Mouse (Mus musculus): ENCODE data around the gene Smpd2. TPM values are rescaled to one million over a fixed set of nuclear protein-coding genes. Genes with fewer than 3 reads are reported as not detected.

Smpd2 gene
- polyA plus RNA-seq, 1 experiment from 2014 or later = 50.7 TPM

DNA sequence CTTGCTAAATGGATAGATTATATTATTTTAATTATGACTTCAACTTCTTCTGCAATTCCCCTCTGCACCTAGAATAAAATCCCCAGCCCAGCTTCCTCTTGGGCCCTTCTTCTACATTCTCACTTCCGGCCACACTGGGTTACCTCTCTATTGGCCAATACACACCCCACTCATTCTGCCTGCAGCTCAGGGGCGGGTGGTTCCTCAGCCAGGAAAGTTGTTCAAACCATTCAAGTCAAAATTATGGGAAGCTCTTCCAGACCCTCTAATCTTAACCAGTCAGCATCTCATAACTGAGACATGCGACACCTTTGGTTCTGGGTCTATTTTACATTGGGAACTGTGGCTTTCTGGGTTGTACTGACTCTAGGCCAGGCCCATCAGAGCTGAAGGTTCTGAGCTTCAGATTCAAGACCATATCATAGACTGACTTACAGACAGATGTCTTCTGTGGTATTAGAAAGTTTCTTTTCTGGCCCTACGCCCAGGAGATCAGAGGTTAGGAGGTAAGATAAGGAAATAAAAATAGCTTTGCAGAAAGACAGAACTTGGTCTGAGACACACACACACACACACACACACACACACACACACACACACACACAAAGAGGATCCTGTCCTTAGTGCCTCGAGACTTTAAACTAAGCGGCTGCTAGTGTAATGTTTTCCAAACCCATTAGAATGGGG, 16.2 kb downstream of the Smpd2 start:
- Histone ChIP-seq H3K4me2 (ENCODE audit: low read depth, low read length, severe bottlenecking) (no peak overlapping the region), H3K27ac (ENCODE audit: low read depth, low read length) (no peak overlapping the region), H3K36me3 (ENCODE audit: control insufficient read depth, insufficient read depth, low read length) (no peaks in the 10 kb centered on the region), H3K4me1 (replicated peaks; ENCODE audit: control insufficient read depth, insufficient read depth, low read length) (peaks cover 10% of the 10 kb centered on the region; the same call in 1 of the 2 replicates), H3K9me3 (ENCODE audit: control insufficient read depth, low read length) (no peaks in the 10 kb centered on the region), H3K4me3 (ENCODE audit: low read depth, low read length) (no peak overlapping the region), H3K27me3 (ENCODE audit: control insufficient read depth, insufficient read depth, low read length) (no peaks in the 10 kb centered on the region), H3K9ac (ENCODE audit: low read length) (no peak overlapping the region)
- WGBS = 86% methylated on average over 6 of the region's 6 CpGs
- DNase-seq (ENCODE audit: low spot score) = no peak
- ATAC-seq (replicated peaks; ENCODE audit: low FRiP score) = no peak

DNA sequence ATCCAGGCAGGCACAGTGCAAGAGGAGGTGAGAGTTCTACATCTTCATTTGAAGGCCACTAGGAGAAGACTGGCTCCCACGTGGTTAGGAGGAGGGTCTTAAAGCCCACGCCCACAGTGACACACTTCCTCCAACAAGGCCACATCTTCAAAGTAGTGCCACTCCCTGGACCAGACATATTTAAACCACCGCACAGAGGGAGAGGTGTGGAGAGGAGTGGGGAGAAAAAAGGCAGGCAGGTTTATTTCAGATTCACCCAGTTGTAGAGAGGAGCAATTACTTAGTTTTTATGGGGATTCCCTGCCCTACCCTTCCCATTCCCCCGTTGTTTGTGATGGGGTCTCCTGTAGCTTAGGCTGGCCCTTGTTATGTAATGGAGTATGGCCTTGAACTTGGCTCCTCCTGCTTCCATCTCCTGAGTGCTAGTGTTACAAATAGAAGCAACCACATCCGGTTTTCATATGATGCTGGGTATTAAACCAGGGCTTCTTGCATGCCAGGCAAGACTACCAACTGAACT, 17.1 kb downstream of the Smpd2 start:
- no peak overlapping the region for H3K9ac ChIP-seq (ENCODE audit: low read length)
- no peak overlapping the region for H3K4me2 ChIP-seq (ENCODE audit: low read depth, low read length, severe bottlenecking)
- DNase-seq (ENCODE audit: low spot score) (no peak), ATAC-seq (replicated peaks; ENCODE audit: low FRiP score) (no peak)
- no peaks in the 10 kb centered on the region for H3K36me3 ChIP-seq (ENCODE audit: control insufficient read depth, insufficient read depth, low read length)
- no peak overlapping the region for H3K27ac ChIP-seq (ENCODE audit: low read depth, low read length)
- no peak overlapping the region for H3K4me3 ChIP-seq (ENCODE audit: low read depth, low read length)
- H3K9me3 ChIP-seq (ENCODE audit: control insufficient read depth, low read length) = no peaks in the 10 kb centered on the region
- peaks cover 9% of the 10 kb centered on the region; the same call in 1 of the 2 replicates for H3K4me1 ChIP-seq (replicated peaks; ENCODE audit: control insufficient read depth, insufficient read depth, low read length)
- 85% methylated on average over 5 of the region's 5 CpGs for whole genome bisulfite sequencing
- H3K27me3 ChIP-seq (ENCODE audit: control insufficient read depth, insufficient read depth, low read length) = no peaks in the 10 kb centered on the region

DNA sequence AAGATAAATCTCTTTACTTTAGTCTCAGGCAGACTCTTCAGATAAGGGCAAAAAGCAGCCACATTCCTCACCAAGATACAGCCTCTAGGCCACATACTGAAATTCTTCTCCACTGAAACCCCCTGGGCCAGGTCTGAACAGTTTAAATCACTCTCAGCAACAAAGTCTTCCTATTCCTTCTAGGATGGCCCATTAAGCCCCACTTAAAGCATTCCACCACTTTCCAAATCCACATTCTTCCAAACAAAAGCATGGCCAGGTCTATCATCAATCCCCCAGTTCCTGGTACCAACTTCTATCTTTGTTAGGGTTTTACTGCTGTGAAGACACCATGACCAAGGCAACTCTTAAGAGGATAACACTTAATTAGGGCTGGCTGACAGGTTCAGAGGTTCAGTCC, 17.6 kb downstream of the Smpd2 start:
- ATAC-seq (replicated peaks; ENCODE audit: low FRiP score) = no peak
- Histone ChIP-seq H3K36me3 (ENCODE audit: control insufficient read depth, insufficient read depth, low read length) (no peaks in the 10 kb centered on the region), H3K4me2 (ENCODE audit: low read depth, low read length, severe bottlenecking) (no peak overlapping the region), H3K9me3 (ENCODE audit: control insufficient read depth, low read length) (no peaks in the 10 kb centered on the region), H3K27ac (ENCODE audit: low read depth, low read length) (no peak overlapping the region), H3K4me3 (ENCODE audit: low read depth, low read length) (no peak overlapping the region), H3K4me1 (replicated peaks; ENCODE audit: control insufficient read depth, insufficient read depth, low read length) (0 out of 2 replicates have a peak, but pooled peaks cover 7% of the 10 kb centered on the region), H3K27me3 (ENCODE audit: control insufficient read depth, insufficient read depth, low read length) (no peaks in the 10 kb centered on the region), H3K9ac (ENCODE audit: low read length) (no peak overlapping the region)
- no peak for DNase-seq (ENCODE audit: low spot score)

DNA sequence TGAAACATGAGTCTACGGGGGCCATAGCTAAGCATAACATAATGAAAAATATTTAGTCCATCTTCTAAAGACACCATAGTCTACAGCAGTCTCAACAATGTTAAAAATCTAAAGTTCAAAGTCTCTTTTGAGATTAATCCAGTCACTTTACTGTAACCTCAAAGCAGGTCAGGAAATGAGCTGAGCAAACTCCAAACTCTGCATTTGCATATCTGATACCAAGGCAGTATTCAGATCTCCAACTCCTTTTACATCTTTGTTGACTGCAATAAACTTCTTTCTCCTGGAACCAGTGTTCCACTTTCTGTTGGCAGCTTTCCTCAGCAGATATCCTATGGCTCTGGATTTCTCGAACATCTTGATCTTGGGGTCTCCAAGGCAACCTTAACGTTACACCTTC, 19.5 kb downstream of the Smpd2 start:
- ATAC-seq (replicated peaks; ENCODE audit: low FRiP score) (no peak), DNase-seq (ENCODE audit: low spot score) (no peak)
- 85% methylated on average over 3 of the region's 3 CpGs for WGBS
- Histone ChIP-seq H3K4me2 (ENCODE audit: low read depth, low read length, severe bottlenecking) (no peak overlapping the region), H3K4me3 (ENCODE audit: low read depth, low read length) (no peak overlapping the region), H3K4me1 (replicated peaks; ENCODE audit: control insufficient read depth, insufficient read depth, low read length) (0 out of 2 replicates have a peak, but pooled peaks cover 2% of the 10 kb centered on the region), H3K36me3 (ENCODE audit: control insufficient read depth, insufficient read depth, low read length) (no peaks in the 10 kb centered on the region), H3K27me3 (ENCODE audit: control insufficient read depth, insufficient read depth, low read length) (no peaks in the 10 kb centered on the region), H3K27ac (ENCODE audit: low read depth, low read length) (no peak overlapping the region), H3K9me3 (ENCODE audit: control insufficient read depth, low read length) (no peaks in the 10 kb centered on the region), H3K9ac (ENCODE audit: low read length) (no peak overlapping the region)

DNA sequence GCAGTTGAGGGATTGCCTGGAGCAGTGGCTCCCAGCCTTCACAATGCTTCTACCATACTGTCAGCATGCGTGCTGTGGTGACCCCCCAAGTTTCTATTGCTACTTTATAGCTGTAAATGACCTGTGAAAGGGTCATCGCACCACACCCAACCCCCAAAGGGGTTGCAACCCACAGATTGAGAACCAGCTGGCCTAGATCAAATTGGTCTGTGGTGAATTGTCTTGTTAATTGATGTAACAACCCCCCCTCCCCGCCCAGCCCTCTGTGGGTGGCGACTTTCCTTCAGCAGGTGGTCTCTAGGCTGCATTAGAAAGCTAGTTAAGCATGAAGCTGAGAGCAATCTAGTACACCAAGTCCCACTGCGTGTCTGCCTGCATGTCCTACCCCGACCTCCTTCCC, 22.8 kb downstream of the Smpd2 start:
- no peak overlapping the region for H3K4me3 ChIP-seq (ENCODE audit: low read depth, low read length)
- no peak overlapping the region for H3K4me2 ChIP-seq (ENCODE audit: low read depth, low read length, severe bottlenecking)
- H3K9ac ChIP-seq (ENCODE audit: low read length) = no peak overlapping the region
- no peak for DNase-seq (ENCODE audit: low spot score)
- no peaks in the 10 kb centered on the region for H3K27me3 ChIP-seq (ENCODE audit: control insufficient read depth, insufficient read depth, low read length)
- H3K9me3 ChIP-seq (ENCODE audit: control insufficient read depth, low read length) = no peaks in the 10 kb centered on the region
- no peak overlapping the region for H3K27ac ChIP-seq (ENCODE audit: low read depth, low read length)
- WGBS = 36% methylated on average over 6 of the region's 6 CpGs
- ATAC-seq (replicated peaks; ENCODE audit: low FRiP score) = no peak
- no peaks in the 10 kb centered on the region for H3K4me1 ChIP-seq (replicated peaks; ENCODE audit: control insufficient read depth, insufficient read depth, low read length)
- H3K36me3 ChIP-seq (ENCODE audit: control insufficient read depth, insufficient read depth, low read length) = no peaks in the 10 kb centered on the region

DNA sequence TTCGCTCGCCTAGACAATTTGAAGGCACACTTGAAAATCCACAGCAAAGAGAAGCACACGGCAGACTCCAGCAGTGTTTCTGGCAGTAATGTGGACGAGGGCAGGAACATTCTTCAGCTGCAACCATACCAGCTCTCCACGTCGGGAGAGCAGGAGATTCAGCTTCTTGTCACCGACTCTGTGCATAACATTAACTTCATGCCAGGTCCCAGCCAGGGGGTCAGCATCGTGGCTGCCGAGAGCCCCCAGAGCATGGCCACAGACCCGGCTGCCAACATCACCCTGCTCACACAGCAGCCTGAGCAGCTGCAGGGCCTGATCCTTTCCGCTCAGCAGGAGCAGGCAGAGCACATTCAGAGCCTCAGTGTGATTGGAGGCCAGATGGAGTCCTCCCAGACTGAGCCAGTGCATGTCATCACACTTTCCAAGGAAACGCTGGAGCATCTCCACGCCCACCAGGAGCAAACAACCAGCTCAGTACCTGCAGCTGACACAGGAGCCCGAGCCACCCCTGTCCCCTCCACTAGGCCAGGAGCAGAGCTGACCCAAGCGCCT, 25.7 kb downstream of the Smpd2 start:
- no peak for ATAC-seq (replicated peaks; ENCODE audit: low FRiP score)
- no peak overlapping the region for H3K4me2 ChIP-seq (ENCODE audit: low read depth, low read length, severe bottlenecking)
- H3K27ac ChIP-seq (ENCODE audit: low read depth, low read length) = no peak overlapping the region
- WGBS = 51% methylated on average over 15 of the region's 15 CpGs
- H3K36me3 ChIP-seq (ENCODE audit: control insufficient read depth, insufficient read depth, low read length) = no peaks in the 10 kb centered on the region; the same call in 1 of the 2 replicates
- 0 out of 2 replicates have a peak, but pooled peaks cover 3% of the 10 kb centered on the region for H3K4me1 ChIP-seq (replicated peaks; ENCODE audit: control insufficient read depth, insufficient read depth, low read length)
- no peak for DNase-seq (ENCODE audit: low spot score)
- no peaks in the 10 kb centered on the region for H3K27me3 ChIP-seq (ENCODE audit: control insufficient read depth, insufficient read depth, low read length)
- no peak overlapping the region for H3K4me3 ChIP-seq (ENCODE audit: low read depth, low read length)
- no peaks in the 10 kb centered on the region for H3K9me3 ChIP-seq (ENCODE audit: control insufficient read depth, low read length)
- H3K9ac ChIP-seq (ENCODE audit: low read length) = no peak overlapping the region

DNA sequence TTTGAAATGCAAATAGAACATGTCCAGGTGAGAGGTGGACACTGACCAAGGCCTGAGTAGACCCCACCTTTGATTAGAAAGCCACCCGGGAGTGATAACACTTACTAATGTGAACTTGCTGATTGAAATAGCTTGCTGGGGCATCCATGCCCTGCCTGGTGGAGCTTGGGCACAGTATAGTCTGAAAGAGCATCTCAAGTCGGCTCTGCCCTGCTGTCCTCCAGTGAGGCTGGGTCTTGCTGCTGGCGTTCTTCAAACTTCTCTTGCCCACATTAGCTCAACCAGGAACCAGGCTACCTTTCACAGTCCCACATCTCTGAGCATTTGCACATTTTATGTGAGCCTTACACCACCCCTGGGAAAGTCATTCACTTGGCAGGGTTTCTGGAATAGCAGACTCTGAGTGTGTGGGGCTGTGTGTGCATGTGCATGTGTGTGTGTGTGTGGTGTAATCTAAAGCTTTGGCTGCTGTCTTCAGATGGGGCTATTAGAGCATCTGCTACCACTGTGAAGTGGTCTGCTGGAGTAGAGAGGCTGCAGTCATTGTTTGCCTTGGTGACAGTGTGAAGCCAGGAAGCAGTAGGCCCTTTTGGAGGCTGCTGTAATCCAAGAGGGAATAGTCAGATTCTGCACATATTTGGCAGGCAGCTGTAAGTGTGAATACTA, 29.0 kb downstream of the Smpd2 start:
- no peaks in the 10 kb centered on the region for H3K9me3 ChIP-seq (ENCODE audit: control insufficient read depth, low read length)
- no peaks in the 10 kb centered on the region for H3K27me3 ChIP-seq (ENCODE audit: control insufficient read depth, insufficient read depth, low read length)
- H3K4me3 ChIP-seq (ENCODE audit: low read depth, low read length) = no peak overlapping the region
- no peak overlapping the region for H3K9ac ChIP-seq (ENCODE audit: low read length)
- ATAC-seq (replicated peaks; ENCODE audit: low FRiP score) (no peak), DNase-seq (ENCODE audit: low spot score) (no peak)
- WGBS = 87% methylated on average over 3 of the region's 3 CpGs
- no peak overlapping the region for H3K4me2 ChIP-seq (ENCODE audit: low read depth, low read length, severe bottlenecking)
- no peaks in the 10 kb centered on the region; the same call in 1 of the 2 replicates for H3K36me3 ChIP-seq (ENCODE audit: control insufficient read depth, insufficient read depth, low read length)
- 0 out of 2 replicates have a peak, but pooled peaks cover 3% of the 10 kb centered on the region for H3K4me1 ChIP-seq (replicated peaks; ENCODE audit: control insufficient read depth, insufficient read depth, low read length)
- H3K27ac ChIP-seq (ENCODE audit: low read depth, low read length) = no peak overlapping the region

DNA sequence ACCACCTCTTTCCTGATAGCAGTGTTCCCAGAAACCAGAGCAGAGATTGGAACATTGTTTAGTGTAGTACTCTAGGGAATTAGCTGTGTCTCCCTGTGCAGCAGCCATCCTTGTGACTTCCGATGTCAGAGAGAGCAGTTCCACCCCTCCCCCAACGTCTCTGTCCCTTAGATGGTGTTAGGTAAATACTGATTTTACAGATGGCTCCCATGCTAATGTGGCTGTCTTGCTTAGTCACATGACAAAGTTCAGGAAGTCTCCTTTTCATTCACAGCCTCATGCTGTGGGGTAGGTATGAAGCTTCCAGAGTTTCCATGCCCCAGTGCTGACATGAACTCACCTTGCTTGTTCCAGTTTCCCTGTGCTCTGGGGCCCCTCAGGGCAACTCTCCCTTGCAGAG, 29.7 kb downstream of the Smpd2 start:
- no peak overlapping the region for H3K4me2 ChIP-seq (ENCODE audit: low read depth, low read length, severe bottlenecking)
- no peak for ATAC-seq (replicated peaks; ENCODE audit: low FRiP score)
- no peak for DNase-seq (ENCODE audit: low spot score)
- no peaks in the 10 kb centered on the region for H3K27me3 ChIP-seq (ENCODE audit: control insufficient read depth, insufficient read depth, low read length)
- H3K4me3 ChIP-seq (ENCODE audit: low read depth, low read length) = no peak overlapping the region
- H3K9me3 ChIP-seq (ENCODE audit: control insufficient read depth, low read length) = no peaks in the 10 kb centered on the region
- H3K9ac ChIP-seq (ENCODE audit: low read length) = no peak overlapping the region
- WGBS = 30% methylated on average over 2 of the region's 2 CpGs
- 0 out of 2 replicates have a peak, but pooled peaks cover 3% of the 10 kb centered on the region for H3K4me1 ChIP-seq (replicated peaks; ENCODE audit: control insufficient read depth, insufficient read depth, low read length)
- no peak overlapping the region; the same call in 1 of the 2 replicates for H3K27ac ChIP-seq (ENCODE audit: low read depth, low read length)
- no peaks in the 10 kb centered on the region; the same call in 1 of the 2 replicates for H3K36me3 ChIP-seq (ENCODE audit: control insufficient read depth, insufficient read depth, low read length)
